Mouse (Mus musculus): ENCODE measurements around the gene Ubash3a. TPM values are rescaled to one million over a fixed set of nuclear protein-coding genes. Genes with fewer than 3 reads are reported as not detected.

The Ubash3a gene
- polyA plus RNA-seq, 1 experiment from 2014 or later: 0.04 TPM

DNA sequence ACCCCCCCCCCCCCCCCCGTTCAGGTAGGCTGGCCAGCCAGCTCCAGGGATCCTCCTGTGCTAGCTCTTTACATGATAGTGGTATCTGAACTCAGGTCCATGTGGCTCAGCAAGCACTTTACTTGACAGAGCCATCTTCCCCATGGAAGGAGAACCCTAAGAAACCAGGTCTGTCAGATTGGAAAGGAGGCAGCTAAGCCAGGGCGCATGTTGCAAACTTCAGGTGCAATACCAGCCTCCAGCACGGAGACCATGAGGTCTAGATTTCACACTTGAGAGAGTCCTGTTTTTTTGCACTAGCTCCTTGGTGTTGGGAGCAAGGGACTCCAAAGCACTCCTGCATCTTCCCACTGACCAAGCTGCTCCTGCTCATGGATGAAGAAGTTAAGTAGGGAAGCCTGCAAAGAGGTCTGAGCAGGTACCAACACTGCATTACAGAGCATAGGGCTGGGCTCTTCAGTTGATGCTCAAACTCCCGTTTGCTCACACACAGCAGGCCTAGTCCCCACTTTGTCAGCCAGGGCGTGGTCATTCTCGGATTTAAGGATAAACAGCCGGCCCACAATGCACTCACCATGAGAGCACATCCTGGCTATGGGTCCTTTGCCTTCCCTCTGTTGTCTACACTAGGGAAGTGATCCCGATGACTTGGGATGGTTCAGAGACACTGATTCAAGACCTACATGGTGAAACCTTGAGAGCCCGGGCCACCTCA lies 68.7 kb downstream of the Ubash3a start:
- Histone ChIP-seq H3K9ac (peak overlapping the region; percentile 65), H3K27ac (no peak overlapping the region), H3K4me3 (peak overlapping the region; percentile 49), H3K36me3 (ENCODE audit: poor library complexity, severe bottlenecking) (no peaks in the 10 kb centered on the region), H3K27me3 (no peaks in the 10 kb centered on the region; the same call in 1 of the 2 replicates), H3K9me3 (replicated peaks) (no peaks in the 10 kb centered on the region), H3K4me2 (peak overlapping the region; percentile 90), H3K4me1 (peaks cover 16% of the 10 kb centered on the region)
- ATAC-seq: no peak; the same call in 1 of the 2 replicates
- 28% methylated on average over 9 of the region's 9 CpGs for WGBS

DNA sequence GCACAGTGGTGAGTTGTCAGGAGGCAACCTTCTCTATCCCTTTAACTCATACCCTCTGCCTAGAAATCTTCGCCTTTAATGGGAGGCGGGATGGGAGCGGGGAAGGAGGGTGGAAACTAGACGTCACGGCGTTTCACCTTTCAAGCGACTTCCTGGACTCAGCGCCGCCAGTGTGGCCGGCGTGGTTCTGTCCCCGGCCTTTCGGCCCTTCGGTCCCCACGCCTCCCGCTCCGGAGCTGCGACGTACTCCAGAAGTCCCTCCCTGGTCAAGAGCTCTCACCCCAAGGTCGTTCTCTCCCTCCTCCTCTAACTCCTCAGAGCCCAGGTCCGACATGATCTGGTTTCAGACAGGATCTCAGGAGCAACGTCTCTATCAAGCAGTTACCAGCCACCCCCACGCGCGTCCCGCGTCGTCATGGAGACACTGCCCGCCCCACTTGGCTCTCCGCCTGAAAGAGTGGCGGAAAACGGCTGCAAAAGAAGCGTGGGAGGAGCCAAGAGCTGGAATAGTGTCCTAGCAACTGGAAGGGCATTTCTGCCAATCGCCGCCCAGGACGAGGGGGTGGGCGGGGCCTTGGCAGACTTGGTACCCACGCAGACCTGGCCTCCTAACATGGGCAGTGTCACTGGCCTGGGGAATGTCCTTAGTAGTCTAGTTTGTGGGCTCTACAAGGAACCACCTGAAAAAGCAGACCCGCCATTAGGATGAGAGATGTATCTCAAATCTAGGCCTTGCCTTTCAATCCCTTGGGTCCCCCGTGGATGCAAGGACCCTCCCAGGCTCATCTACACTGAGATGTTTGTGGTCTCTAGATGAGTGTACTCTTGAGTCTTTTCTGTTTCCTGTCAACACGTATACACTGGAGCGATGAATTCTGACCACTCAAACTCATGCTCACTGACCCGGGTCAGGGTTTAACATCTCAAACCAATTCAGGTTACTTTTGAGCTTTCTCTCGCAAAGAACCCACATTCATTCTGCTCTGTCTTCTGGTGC lies 69.5 kb downstream of the Ubash3a start, which contains the start of gene Rsph1:
Gene Rsph1 (minus strand): TSS at position 462 of the 997 bp plus-strand sequence.
- 9% methylated on average over 44 of the region's 44 CpGs for WGBS
- Histone ChIP-seq H3K9ac (peak within 1 kb of the TSS; percentile 65), H3K4me3 (peak within 1 kb of the TSS; percentile 49), H3K9me3 (replicated peaks) (no peaks in the 10 kb centered on the region), H3K4me2 (peak within 1 kb of the TSS; percentile 90), H3K27me3 (no peaks in the 10 kb centered on the region; the same call in 1 of the 2 replicates), H3K4me1 (peaks cover 16% of the 10 kb centered on the region), H3K36me3 (ENCODE audit: poor library complexity, severe bottlenecking) (no peaks in the 10 kb centered on the region), H3K27ac (peak within 1 kb of the TSS; percentile 31; the same call in 1 of the 2 replicates)
- ATAC-seq: peak; percentile 92

DNA sequence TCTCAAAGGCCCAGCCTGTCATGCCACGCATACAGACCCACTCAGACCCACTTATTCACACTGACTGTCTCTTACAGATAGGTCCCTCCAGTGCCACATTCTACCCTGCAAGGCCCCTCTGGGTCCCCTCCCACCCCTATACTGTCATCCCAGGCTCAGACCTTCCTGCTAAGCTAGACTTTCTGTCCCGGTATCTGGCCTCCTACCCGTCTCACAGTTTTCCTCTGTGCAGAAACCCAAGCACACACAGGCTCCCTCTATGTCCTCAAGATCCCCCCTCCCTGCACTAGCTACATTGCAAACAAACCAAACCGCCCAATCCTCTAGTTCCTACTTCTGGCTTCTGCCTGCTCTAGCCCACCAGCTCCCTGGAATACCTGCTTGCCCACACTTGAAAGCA lies 70.3 kb downstream of the Ubash3a start:
- Histone ChIP-seq H3K9me3 (replicated peaks) (no peaks in the 10 kb centered on the region), H3K27me3 (no peaks in the 10 kb centered on the region; the same call in 1 of the 2 replicates), H3K36me3 (ENCODE audit: poor library complexity, severe bottlenecking) (no peaks in the 10 kb centered on the region), H3K4me1 (peaks cover 23% of the 10 kb centered on the region), H3K4me2 (no peak overlapping the region), H3K27ac (no peak overlapping the region; the same call in 1 of the 2 replicates), H3K4me3 (no peak overlapping the region), H3K9ac (no peak overlapping the region)
- ATAC-seq: no peak
- WGBS: 78% methylated on average over 4 of the region's 4 CpGs

DNA sequence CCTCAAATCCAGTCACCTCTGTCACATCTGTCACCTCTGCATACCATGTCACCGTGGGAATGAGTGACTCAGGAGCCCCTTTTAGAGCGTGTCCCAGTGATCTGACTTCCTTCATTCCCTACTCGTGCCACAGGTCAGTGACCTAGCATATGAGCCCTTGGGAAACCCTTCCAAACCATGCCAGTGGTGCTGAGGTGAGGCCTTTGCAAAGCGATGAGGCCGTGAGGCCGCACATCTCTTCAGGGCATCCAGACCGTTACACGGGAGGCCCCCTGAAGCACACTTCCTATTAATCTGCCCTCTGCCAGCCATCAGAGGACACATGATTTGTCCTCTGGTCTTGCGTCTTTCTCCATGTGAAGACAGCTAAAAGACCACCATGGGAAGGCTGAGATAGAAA lies 71.9 kb downstream of the Ubash3a start:
- H3K27ac ChIP-seq: no peak overlapping the region
- H3K4me2 ChIP-seq: no peak overlapping the region
- no peaks in the 10 kb centered on the region for H3K9me3 ChIP-seq (replicated peaks)
- no peaks in the 10 kb centered on the region for H3K36me3 ChIP-seq (ENCODE audit: poor library complexity, severe bottlenecking)
- peaks cover 23% of the 10 kb centered on the region for H3K4me1 ChIP-seq
- no peak overlapping the region for H3K9ac ChIP-seq
- 91% methylated on average over 9 of the region's 9 CpGs for WGBS
- H3K4me3 ChIP-seq: no peak overlapping the region
- no peak for ATAC-seq
- H3K27me3 ChIP-seq: no peaks in the 10 kb centered on the region; the same call in 1 of the 2 replicates

GRCm38 (mm10) chr17:31280269-31280668 lies 72.6 kb downstream of the Ubash3a start:
- H3K4me3 ChIP-seq: no peak overlapping the region
- H3K27ac ChIP-seq: no peak overlapping the region
- H3K36me3 ChIP-seq (ENCODE audit: poor library complexity, severe bottlenecking): no peaks in the 10 kb centered on the region
- 81% methylated on average over 6 of the region's 6 CpGs for WGBS
- H3K9ac ChIP-seq: no peak overlapping the region
- no peaks in the 10 kb centered on the region; the same call in 1 of the 2 replicates for H3K27me3 ChIP-seq
- no peak for ATAC-seq
- H3K9me3 ChIP-seq (replicated peaks): no peaks in the 10 kb centered on the region
- peaks cover 23% of the 10 kb centered on the region for H3K4me1 ChIP-seq
- no peak overlapping the region for H3K4me2 ChIP-seq

GRCm38 (mm10) chr17:31281830-31282686 lies 74.4 kb downstream of the Ubash3a start:
- Histone ChIP-seq H3K9me3 (replicated peaks) (no peaks in the 10 kb centered on the region), H3K27ac (no peak overlapping the region), H3K27me3 (no peaks in the 10 kb centered on the region), H3K36me3 (ENCODE audit: poor library complexity, severe bottlenecking) (no peaks in the 10 kb centered on the region), H3K9ac (no peak overlapping the region; the same call in 1 of the 2 replicates), H3K4me2 (peak overlapping the region; percentile 29), H3K4me3 (no peak overlapping the region), H3K4me1 (peaks cover 19% of the 10 kb centered on the region)
- WGBS: 35% methylated on average over 19 of the region's 19 CpGs
- ATAC-seq: no peak

GRCm38 (mm10) chr17:31282687-31283053 lies 75.0 kb downstream of the Ubash3a start:
- Histone ChIP-seq H3K36me3 (ENCODE audit: poor library complexity, severe bottlenecking) (no peaks in the 10 kb centered on the region), H3K27ac (no peak overlapping the region), H3K27me3 (no peaks in the 10 kb centered on the region), H3K4me2 (peak overlapping the region; percentile 29), H3K4me1 (peaks cover 13% of the 10 kb centered on the region), H3K4me3 (no peak overlapping the region), H3K9me3 (replicated peaks) (no peaks in the 10 kb centered on the region), H3K9ac (no peak overlapping the region; the same call in 1 of the 2 replicates)
- no peak for ATAC-seq
- WGBS: 6% methylated on average over 7 of the region's 7 CpGs

- no peak for ATAC-seq
- H3K27ac ChIP-seq: no peak overlapping the region
- no peaks in the 10 kb centered on the region for H3K27me3 ChIP-seq
- H3K9me3 ChIP-seq (replicated peaks): no peaks in the 10 kb centered on the region
- peaks cover 10% of the 10 kb centered on the region; the same call in 1 of the 2 replicates for H3K4me1 ChIP-seq
- no peak overlapping the region for H3K4me3 ChIP-seq
- no peaks in the 10 kb centered on the region for H3K36me3 ChIP-seq (ENCODE audit: poor library complexity, severe bottlenecking)
- H3K9ac ChIP-seq: no peak overlapping the region
- WGBS: 75% methylated on average over 2 of the region's 2 CpGs
- no peak overlapping the region for H3K4me2 ChIP-seq
These were observed 78.2 kb downstream of the Ubash3a start for GRCm38 (mm10) chr17:31285867-31286266.

DNA sequence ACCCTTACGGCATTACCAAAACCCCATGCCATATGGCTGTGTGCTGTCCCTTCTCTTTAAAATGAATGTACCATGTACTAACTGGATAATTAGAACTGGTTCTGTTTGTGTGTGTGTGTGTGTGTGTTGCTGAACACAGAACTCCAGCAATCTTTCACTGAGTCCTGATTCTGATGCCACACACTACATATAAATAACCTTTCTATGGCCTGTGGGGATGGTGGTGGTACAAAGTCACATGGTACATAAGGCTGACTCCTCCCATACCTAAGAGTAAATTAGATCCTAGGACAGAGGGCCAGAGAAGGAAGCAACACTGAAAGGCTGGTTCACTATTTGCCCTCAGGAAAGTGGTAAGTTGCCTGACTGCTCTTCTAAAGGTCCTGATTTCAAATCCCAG lies 78.8 kb downstream of the Ubash3a start, which contains the start of gene Slc37a1:
Gene Slc37a1 (plus strand): TSS at position 301 of the 400 bp plus-strand sequence.
- Histone ChIP-seq H3K4me3 (no peak within 1 kb of the TSS), H3K4me1 (peaks cover 10% of the 10 kb centered on the region; the same call in 1 of the 2 replicates), H3K36me3 (ENCODE audit: poor library complexity, severe bottlenecking) (no peaks in the 10 kb centered on the region), H3K4me2 (no peak within 1 kb of the TSS), H3K9me3 (replicated peaks) (no peaks in the 10 kb centered on the region), H3K27ac (no peak within 1 kb of the TSS), H3K9ac (no peak within 1 kb of the TSS), H3K27me3 (no peaks in the 10 kb centered on the region)
- WGBS: 100% methylated on average over 1 of the region's 1 CpGs
- no peak for ATAC-seq

DNA sequence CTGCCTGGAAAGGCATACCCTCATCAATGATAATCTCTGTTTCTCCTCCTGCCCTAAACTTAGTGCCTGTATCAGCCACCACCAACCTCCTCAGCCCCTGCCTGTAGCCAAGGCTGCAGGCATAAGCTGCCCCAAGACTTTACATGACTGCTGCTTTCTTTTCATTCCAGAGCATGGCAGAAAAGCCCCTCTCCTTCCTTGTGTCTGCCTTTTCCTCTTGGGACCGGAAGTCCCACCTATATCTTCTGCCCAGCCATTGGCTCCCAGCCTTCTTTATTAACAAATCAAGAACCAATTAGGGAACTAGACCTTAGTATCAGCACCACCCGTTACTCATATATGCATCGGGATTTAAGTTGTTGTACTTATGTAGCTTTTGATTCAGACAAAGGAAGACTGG lies 79.5 kb downstream of the Ubash3a start:
- Histone ChIP-seq H3K4me3 (no peak overlapping the region), H3K9me3 (replicated peaks) (no peaks in the 10 kb centered on the region), H3K27me3 (no peaks in the 10 kb centered on the region), H3K36me3 (ENCODE audit: poor library complexity, severe bottlenecking) (no peaks in the 10 kb centered on the region), H3K27ac (no peak overlapping the region), H3K4me2 (no peak overlapping the region), H3K4me1 (peaks cover 10% of the 10 kb centered on the region; the same call in 1 of the 2 replicates), H3K9ac (no peak overlapping the region)
- 86% methylated on average over 3 of the region's 3 CpGs for WGBS
- no peak for ATAC-seq

DNA sequence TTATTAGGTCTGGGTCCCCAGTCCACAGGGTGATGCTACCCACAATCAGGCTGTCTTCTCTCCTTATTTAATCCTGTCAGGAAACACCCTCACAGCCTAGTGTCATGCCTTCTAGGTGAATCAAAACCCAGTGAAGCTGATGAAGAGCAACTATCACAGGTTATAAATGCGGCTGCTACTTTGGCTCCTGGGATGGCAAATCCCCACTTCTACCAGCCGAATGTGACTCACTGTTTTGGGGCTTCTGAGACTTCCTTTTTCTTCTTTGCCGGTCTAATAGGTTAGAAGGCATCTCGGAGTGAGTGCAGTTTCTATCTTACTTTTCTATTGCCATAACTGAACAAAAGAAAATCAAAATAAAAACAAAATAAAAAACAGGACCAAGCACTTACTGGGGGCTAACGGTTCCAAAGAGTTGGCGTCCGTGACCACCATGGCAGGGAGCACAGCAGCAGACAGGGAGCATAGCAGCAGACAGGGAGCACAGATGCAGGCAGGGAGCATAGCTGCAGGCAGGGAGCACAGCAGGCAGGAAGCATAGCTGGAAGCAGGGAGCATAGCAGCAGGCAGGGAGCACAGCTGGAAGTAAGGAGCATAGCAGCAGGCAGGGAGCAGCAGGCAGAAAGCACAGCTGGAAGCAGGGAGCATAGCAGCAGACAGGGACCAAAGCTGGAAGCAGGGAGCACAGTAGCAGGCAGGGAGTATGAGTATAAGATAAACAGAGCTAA lies 81.5 kb downstream of the Ubash3a start:
- H3K27me3 ChIP-seq: no peaks in the 10 kb centered on the region
- H3K4me2 ChIP-seq: no peak overlapping the region
- WGBS: 66% methylated on average over 7 of the region's 7 CpGs
- H3K27ac ChIP-seq: no peak overlapping the region
- H3K36me3 ChIP-seq (ENCODE audit: poor library complexity, severe bottlenecking): no peaks in the 10 kb centered on the region
- no peak overlapping the region for H3K9ac ChIP-seq
- no peaks in the 10 kb centered on the region for H3K9me3 ChIP-seq (replicated peaks)
- ATAC-seq: no peak
- H3K4me3 ChIP-seq: no peak overlapping the region
- 0 out of 2 replicates have a peak, but pooled peaks cover 3% of the 10 kb centered on the region for H3K4me1 ChIP-seq
